Mouse (Mus musculus) heart, postnatal 0 days (tissue): Measurements from ENCODE around the gene Pepd.

Source experiments
- CTCF ChIP-seq: IDR thresholded peaks from 2 replicates; pipeline ENCODE4 v1.5.1; 2016; ENCODE audit warnings: antibody characterized with exemption, control low read depth, low read depth
- EP300 ChIP-seq: IDR thresholded peaks from 2 replicates; pipeline ENCODE4 v1.6.1; 2016; ENCODE audit warnings: antibody characterized with exemption, low read depth

DNA sequence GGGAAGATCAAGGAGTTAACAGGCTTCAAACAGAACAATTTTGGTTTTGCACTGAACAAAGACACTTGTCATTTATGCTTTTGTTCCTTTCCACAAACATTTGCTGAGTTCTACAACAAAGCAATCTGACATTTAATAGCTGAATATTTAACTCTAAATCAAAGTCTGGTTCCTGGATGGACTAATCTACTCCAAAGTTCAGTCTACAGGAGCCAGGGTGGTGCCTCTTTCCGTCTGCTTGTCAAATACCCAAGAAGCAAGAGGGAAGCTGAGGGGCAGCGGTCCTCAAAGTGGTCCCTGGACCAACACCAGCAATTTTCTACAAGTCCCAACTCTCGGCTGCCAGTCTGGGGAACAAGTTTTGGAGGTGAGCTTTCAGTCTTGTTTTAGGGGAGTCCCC is 141.0 kb downstream of the Pepd start:
- TF ChIP-seq CTCF: no peak
- no peak for TF ChIP-seq EP300
